Mouse (Mus musculus) forebrain, embryonic 14.5 days (tissue): ENCODE results near the gene Ripor2. TPM values are rescaled to one million over a fixed set of nuclear protein-coding genes. Genes with fewer than 3 reads are reported as not detected.

ENCODE experiments used
- ATAC-seq: fragments of 200-750 bp; cut with Nextera tagmentation; 2 replicates; pipeline ENCODE4 v1.8.0; 2017; ENCODE audit warnings: mild to moderate bottlenecking, moderate library complexity
- DNase-seq: peaks from one replicate; pipeline ENCODE4 v3.0.0-alpha.2; 2015; ENCODE audit warnings: low spot score
- H3K27ac ChIP-seq: fragments of 300-500 bp; sonication (generic); 2 replicates; pipeline ENCODE4 v1.5.1; 2014; ENCODE audit warnings: low read depth, mild to moderate bottlenecking, control low read depth, low read length, moderate library complexity
- H3K27me3 ChIP-seq: fragments of 300-500 bp; sonication (generic); replicated peaks from 2 replicates; pipeline ENCODE4 v1.6.1; 2014; ENCODE audit warnings: low read length, control low read depth, mixed read lengths; ENCODE audit not compliant: control insufficient read depth, insufficient read depth
- H3K36me3 ChIP-seq: fragments of 300-500 bp; sonication (generic); 2 replicates; pipeline ENCODE4 v1.6.1; 2014; ENCODE audit warnings: low read length, control low read depth; ENCODE audit not compliant: control insufficient read depth, insufficient read depth
- H3K4me1 ChIP-seq: fragments of 300-500 bp; sonication (generic); 2 replicates; pipeline ENCODE4 v1.6.1; 2014; ENCODE audit warnings: antibody characterized with exemption, low read length, control low read depth; ENCODE audit not compliant: control insufficient read depth, insufficient read depth
- H3K4me2 ChIP-seq: fragments of 300-500 bp; sonication (generic); 2 replicates; pipeline ENCODE4 v1.6.1; 2014; ENCODE audit warnings: mild to moderate bottlenecking, control low read depth, low read length
- H3K4me3 ChIP-seq: fragments of 300-500 bp; sonication (generic); 2 replicates; pipeline ENCODE4 v1.5.1; 2014; ENCODE audit warnings: low read depth, low read length, control low read depth
- H3K9ac ChIP-seq: fragments of 300-500 bp; sonication (generic); 2 replicates; pipeline ENCODE4 v1.6.1; 2014; ENCODE audit warnings: mild to moderate bottlenecking, low read length, control low read depth, moderate library complexity
- H3K9me3 ChIP-seq: fragments of 300-500 bp; sonication (generic); replicated peaks from 2 replicates; pipeline ENCODE4 v1.6.1; 2016; ENCODE audit warnings: low read length, control low read depth, mixed read lengths; ENCODE audit not compliant: control insufficient read depth
- WGBS: fragments of 180-500 bp; shearing (Covaris S2); extraction: QIAGEN DNeasy Blood & Tissue Kit; methylation state at CpG from one replicate; pipeline ENCODE4 v1.1.7; 2014; 5-methylcytosine and 5-hydroxymethylcytosine counted together
- polyA plus RNA-seq: library from polyadenylated mRNA; unstranded; fragments of >200 nt; fragmentation: Nextera tagmentation; extraction: Ambion mirVana; gene quantifications from 2 replicates; pipeline ENCODE4 v1.2.1, GENCODE M21; 2014

Gene Ripor2
- polyA plus RNA-seq, 1 experiment from 2014 or later = 16.9 TPM

DNA sequence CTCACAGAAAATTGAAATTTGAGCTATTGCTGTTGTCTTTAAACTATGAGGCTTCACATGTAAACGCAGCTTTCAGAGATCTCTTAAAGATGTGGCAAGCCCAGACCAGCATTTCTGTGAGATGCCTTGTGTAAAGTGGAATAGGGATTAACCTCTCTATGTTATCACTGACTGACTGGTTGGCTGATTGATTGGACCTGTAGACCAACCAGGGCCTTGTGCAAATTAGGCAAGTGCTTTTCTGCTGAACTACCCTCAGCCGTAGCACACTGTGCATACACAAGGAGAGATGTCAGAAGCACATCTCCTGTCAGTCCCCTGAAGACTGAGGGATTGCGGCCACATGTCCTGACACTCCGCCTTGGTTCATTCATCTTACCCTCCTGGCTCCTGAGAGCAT lies 29.9 kb upstream of the Ripor2 start:
- Histone ChIP-seq H3K27me3 (no peaks in the 10 kb centered on the region), H3K4me3 (no peak overlapping the region), H3K36me3 (no peaks in the 10 kb centered on the region), H3K27ac (no peak overlapping the region), H3K9me3 (no peaks in the 10 kb centered on the region), H3K4me2 (no peak overlapping the region), H3K4me1 (peaks cover 7% of the 10 kb centered on the region; the same call in 1 of the 2 replicates), H3K9ac (no peak overlapping the region)
- ATAC-seq (no peak), DNase-seq (no peak)
- WGBS = 69% methylated on average over 4 of the region's 4 CpGs

DNA sequence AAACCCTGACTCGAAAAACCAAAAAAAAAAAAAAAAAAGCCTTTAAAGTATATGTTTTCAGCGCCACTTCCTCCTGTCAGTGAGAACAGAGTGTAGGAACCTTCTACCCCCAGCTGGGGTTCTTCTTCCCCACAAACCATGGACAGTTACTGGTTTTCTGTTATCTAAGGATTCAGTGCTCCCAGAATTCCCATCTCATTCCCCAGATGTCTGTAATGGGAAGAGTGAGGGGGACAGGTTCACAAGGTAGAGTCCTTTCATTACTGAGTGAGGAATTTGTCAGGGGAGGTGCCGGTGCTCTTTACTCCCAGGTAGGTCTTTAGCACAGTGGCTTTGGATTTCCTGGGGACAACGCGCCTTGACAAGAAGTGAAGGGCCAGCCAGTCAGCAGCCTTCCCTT lies 20.6 kb upstream of the Ripor2 start:
- no peaks in the 10 kb centered on the region for H3K27me3 ChIP-seq
- no peaks in the 10 kb centered on the region for H3K36me3 ChIP-seq
- WGBS = 91% methylated on average over 5 of the region's 5 CpGs
- H3K9me3 ChIP-seq = no peaks in the 10 kb centered on the region
- 0 out of 2 replicates have a peak, but pooled peaks cover 7% of the 10 kb centered on the region for H3K4me1 ChIP-seq
- no peak overlapping the region for H3K4me3 ChIP-seq
- no peak overlapping the region for H3K4me2 ChIP-seq
- ATAC-seq (no peak), DNase-seq (no peak)
- no peak overlapping the region for H3K27ac ChIP-seq
- no peak overlapping the region for H3K9ac ChIP-seq

DNA sequence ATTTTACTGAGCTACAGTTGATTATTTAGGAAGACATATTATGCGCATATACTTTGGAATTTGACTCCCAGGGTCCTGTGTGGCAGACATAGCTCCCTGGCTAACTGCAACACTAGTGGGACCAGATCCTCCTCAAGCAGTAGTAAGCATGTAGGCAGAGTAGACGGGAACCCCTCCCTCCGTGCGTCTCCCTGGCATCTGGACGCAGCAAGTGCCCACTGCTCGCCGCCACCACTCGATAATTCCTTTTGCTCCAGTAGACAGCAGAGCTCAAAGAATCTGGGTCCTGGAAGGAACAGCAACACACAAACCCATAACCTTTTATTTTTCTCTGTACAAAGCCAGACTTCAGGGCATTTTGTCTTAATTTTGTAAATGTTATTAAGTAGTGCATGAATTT lies 17.3 kb upstream of the Ripor2 start:
- ATAC-seq = peak; percentile 27; the same call in 1 of the 2 replicates
- peak overlapping the region; percentile 52; the same call in 1 of the 2 replicates for H3K27ac ChIP-seq

DNA sequence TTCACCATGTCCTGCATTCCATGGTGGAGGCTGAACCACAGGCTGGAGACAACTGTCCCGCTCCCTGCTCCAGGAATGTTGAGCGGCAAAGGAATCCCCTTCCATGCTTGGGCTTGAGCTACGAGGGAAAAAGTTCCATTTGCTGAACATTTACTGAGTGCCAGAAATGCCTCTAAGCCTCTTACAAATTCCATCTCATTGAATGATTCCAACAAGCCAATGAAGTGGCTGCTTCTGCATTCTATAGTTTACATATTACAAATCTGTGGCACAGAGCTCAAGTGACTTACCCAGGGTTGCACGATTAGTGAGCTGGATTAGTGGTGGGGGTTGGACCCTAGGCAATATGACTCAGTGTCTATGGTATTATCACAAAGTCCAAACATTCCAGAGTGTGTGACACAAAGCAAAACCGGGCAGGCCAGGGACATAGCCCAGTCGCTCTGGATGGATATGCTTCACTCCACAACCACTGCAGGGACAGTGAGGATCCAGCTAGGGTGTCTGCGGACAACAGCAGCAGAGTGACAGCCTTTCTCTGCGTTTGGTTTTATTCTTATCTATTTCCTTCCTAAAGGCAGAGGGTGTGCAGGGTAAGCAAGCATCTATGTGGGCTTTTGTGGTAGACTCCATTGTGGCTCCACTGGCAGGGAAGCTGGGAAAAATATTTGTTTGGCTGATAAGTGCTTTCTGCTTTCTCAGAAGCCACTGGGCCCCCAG lies 16.6 kb upstream of the Ripor2 start:
- WGBS = 41% methylated on average over 8 of the region's 8 CpGs
- Histone ChIP-seq H3K4me2 (no peak overlapping the region), H3K4me1 (0 out of 2 replicates have a peak, but pooled peaks cover 7% of the 10 kb centered on the region), H3K9ac (no peak overlapping the region), H3K36me3 (no peaks in the 10 kb centered on the region), H3K4me3 (no peak overlapping the region), H3K27me3 (no peaks in the 10 kb centered on the region), H3K9me3 (no peaks in the 10 kb centered on the region), H3K27ac (peak overlapping the region; percentile 1; the same call in 1 of the 2 replicates)
- ATAC-seq (peak; percentile 59), DNase-seq (peak; percentile 21)

More for the DNA sequence above, 17.3 kb upstream of the Ripor2 start:
- H3K9me3 ChIP-seq = no peaks in the 10 kb centered on the region
- H3K4me3 ChIP-seq = no peak overlapping the region
- 69% methylated on average over 8 of the region's 8 CpGs for WGBS
- H3K27me3 ChIP-seq = no peaks in the 10 kb centered on the region
- no peak overlapping the region for H3K4me2 ChIP-seq
- no peak overlapping the region for H3K9ac ChIP-seq
- no peaks in the 10 kb centered on the region for H3K36me3 ChIP-seq
- 0 out of 2 replicates have a peak, but pooled peaks cover 7% of the 10 kb centered on the region for H3K4me1 ChIP-seq
- peak; percentile 27 for DNase-seq

DNA sequence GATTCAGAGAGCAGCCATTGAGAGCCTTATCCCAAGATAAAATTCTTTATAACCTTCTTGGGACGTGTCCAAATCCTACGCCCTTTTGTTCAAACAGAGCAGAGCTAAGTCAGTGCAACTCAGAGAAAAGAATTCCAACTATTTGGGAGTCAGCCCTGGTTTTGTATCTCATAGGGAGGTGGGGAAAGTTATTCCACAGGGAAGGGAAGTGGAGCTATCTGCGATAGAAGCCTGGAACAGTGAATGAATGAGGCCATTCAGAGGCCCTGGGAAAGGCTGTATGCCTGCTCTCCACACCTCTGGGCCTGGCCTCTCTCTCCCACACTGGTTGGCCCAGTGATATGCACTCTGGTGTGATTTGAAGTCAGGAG lies 16.1 kb upstream of the Ripor2 start:
- no peaks in the 10 kb centered on the region for H3K9me3 ChIP-seq
- DNase-seq (peak; percentile 63), ATAC-seq (peak; percentile 63)
- 7% methylated on average over 3 of the region's 3 CpGs for WGBS
- no peak overlapping the region for H3K4me3 ChIP-seq
- peak overlapping the region; percentile 1; the same call in 1 of the 2 replicates for H3K27ac ChIP-seq
- H3K36me3 ChIP-seq = no peaks in the 10 kb centered on the region
- no peak overlapping the region for H3K9ac ChIP-seq
- H3K27me3 ChIP-seq = no peaks in the 10 kb centered on the region
- H3K4me1 ChIP-seq = 0 out of 2 replicates have a peak, but pooled peaks cover 7% of the 10 kb centered on the region
- H3K4me2 ChIP-seq = no peak overlapping the region

DNA sequence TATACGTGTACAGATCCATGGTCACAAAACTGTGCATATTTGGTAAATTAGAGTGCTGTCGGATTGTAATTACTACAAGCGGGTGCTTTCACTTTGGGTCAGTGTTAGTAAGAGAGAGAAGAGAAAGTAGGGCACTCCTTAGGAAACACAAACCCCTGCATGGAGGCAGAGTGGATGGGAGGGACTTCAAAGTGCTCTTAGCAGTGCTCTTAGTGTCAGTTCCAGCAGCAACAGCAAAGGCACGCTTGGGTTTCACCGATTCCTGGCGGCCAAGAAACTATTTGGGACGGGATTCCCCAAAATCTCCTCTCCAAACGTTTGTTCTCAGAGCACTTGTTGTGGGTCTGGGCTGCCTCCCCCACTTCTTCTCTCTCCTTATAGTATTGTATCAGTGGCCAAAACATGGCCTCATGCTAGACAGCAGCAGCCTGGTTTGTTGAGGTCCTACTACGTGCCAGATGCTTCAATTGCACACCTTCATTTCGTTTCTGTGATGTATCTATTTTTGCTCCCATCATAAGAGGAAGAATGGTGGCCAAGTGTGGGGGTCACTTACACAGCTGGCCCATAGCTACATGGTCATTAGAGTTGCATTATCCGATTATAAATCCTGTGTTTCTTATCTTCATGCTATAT lies 14.7 kb upstream of the Ripor2 start:
- H3K4me3 ChIP-seq = no peak overlapping the region
- no peak overlapping the region for H3K27ac ChIP-seq
- WGBS = 85% methylated on average over 11 of the region's 11 CpGs
- DNase-seq = no peak
- H3K36me3 ChIP-seq = no peaks in the 10 kb centered on the region
- H3K4me2 ChIP-seq = no peak overlapping the region
- no peak overlapping the region for H3K9ac ChIP-seq
- no peaks in the 10 kb centered on the region for H3K9me3 ChIP-seq
- ATAC-seq = no peak
- no peaks in the 10 kb centered on the region for H3K27me3 ChIP-seq
- H3K4me1 ChIP-seq = 0 out of 2 replicates have a peak, but pooled peaks cover 7% of the 10 kb centered on the region

DNA sequence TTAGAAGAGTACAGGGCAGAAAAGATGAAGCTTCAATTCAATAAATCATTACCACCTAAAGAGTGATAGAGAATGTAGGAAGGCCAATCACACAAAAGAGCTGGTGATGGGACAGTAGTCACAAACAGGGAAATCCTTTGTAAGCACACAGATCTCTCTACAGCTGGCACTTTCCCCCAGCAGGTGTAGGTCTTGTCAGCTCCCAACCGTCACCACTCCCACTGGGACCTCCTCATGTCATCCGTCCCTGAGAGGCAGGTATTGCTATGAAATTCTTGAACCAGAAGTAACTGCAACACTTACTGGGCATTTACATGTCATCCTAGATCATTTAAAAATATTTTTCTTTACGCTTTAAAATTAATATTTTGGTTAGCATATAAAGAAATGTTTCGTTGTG lies 12.9 kb upstream of the Ripor2 start:
- no peak overlapping the region for H3K4me3 ChIP-seq
- DNase-seq (no peak), ATAC-seq (no peak)
- H3K9ac ChIP-seq = no peak overlapping the region
- no peak overlapping the region for H3K27ac ChIP-seq
- WGBS = 84% methylated on average over 4 of the region's 4 CpGs
- H3K9me3 ChIP-seq = no peaks in the 10 kb centered on the region
- no peaks in the 10 kb centered on the region for H3K27me3 ChIP-seq
- 0 out of 2 replicates have a peak, but pooled peaks cover 7% of the 10 kb centered on the region for H3K4me1 ChIP-seq
- H3K4me2 ChIP-seq = no peak overlapping the region
- H3K36me3 ChIP-seq = no peaks in the 10 kb centered on the region

DNA sequence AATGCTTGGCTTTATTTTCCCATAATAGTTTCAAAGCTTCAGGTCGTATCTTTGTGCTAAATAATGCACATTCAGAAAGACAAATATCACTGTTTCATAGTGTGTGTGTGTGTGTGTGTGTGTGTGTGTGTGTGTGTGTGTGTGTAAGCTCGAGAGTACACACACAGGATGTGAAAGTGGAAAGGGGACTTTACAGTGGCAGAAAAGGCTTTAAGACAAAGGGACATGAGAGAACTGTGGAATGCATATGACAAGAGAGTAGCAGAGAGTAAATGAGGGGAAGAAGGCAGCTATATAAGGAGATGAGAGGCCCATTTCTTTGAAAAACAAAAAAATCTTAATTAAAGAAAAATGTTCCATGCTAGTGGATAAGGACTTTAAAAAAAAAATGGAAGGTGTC lies 11.3 kb upstream of the Ripor2 start:
- no peaks in the 10 kb centered on the region for H3K36me3 ChIP-seq
- H3K9me3 ChIP-seq = no peaks in the 10 kb centered on the region
- WGBS = 46% methylated on average over 2 of the region's 2 CpGs
- no peak for DNase-seq
- ATAC-seq = no peak
- no peak overlapping the region for H3K27ac ChIP-seq
- no peak overlapping the region for H3K9ac ChIP-seq
- no peak overlapping the region for H3K4me3 ChIP-seq
- H3K27me3 ChIP-seq = no peaks in the 10 kb centered on the region
- H3K4me1 ChIP-seq = 0 out of 2 replicates have a peak, but pooled peaks cover 1% of the 10 kb centered on the region
- no peak overlapping the region for H3K4me2 ChIP-seq

DNA sequence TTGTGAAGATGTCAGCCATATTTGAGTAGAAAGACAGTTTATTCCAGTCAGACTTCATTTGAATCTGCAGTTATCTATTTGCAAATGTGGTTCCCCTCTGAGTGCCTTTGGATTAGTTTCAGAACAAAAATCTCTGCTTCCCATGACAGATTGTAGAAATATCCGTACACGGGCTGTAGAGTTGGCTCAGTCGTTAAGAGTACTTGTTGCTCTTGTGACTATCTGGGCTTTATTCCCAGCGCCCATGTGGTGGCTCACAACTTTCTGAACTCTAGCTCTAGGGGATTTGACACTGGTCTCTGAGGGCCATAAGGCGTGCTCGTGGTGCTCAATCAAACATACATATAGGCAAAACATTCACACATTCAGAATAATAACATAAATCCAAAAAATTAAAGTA lies 10.1 kb upstream of the Ripor2 start:
- H3K9me3 ChIP-seq = no peaks in the 10 kb centered on the region
- DNase-seq (no peak), ATAC-seq (no peak)
- WGBS = 80% methylated on average over 6 of the region's 6 CpGs
- H3K4me2 ChIP-seq = no peak overlapping the region
- H3K4me1 ChIP-seq = peaks cover 6% of the 10 kb centered on the region
- H3K36me3 ChIP-seq = no peaks in the 10 kb centered on the region
- H3K4me3 ChIP-seq = no peak overlapping the region
- no peaks in the 10 kb centered on the region for H3K27me3 ChIP-seq
- H3K27ac ChIP-seq = no peak overlapping the region
- no peak overlapping the region for H3K9ac ChIP-seq
